Mouse (Mus musculus) embryonic fibroblast, embryonic 13.5 days (primary cell): ENCODE results near the gene Pepd.

Experiments used
- CTCF ChIP-seq: IDR thresholded peaks from 2 replicates; pipeline ENCODE4 v1.5.1; 2011; ENCODE audit warnings: mild to moderate bottlenecking, control low read depth, low read length, moderate library complexity, borderline replicate concordance; ENCODE audit not compliant: insufficient read depth
- POLR2A ChIP-seq: IDR thresholded peaks from 2 replicates; pipeline ENCODE4 v1.6.1; 2011; ENCODE audit warnings: low read depth, mild to moderate bottlenecking, control low read depth, low read length, moderate library complexity

GRCm38 (mm10) chr7:35025409-35026275 lies 113.5 kb downstream of the Pepd start:
- TF ChIP-seq CTCF (peak; percentile 97), POLR2A (no peak)
